Mouse (Mus musculus) lung, postnatal 25 days (tissue): ENCODE data around the gene Id3.
"Not testable (repeated sequence)": the region's sequence is repeated elsewhere in the genome, so short reads cannot be mapped to it uniquely, and the experiment has no call there.

Source experiments
- DNase-seq: peaks from one replicate; pipeline ENCODE4 v3.0.0; 2022; ENCODE audit warnings: low spot score

Gene Id3

GRCm38 (mm10) chr4:136143193-136143976 lies at the start of gene Id3:
Id3 (plus strand) TSS chr4:136143497.
- DNase-seq, result peak; percentile 97

- peak; percentile 26 for DNase-seq
Measured at GRCm38 (mm10) chr4:136094519-136095219, 48.6 kb upstream of the Id3 start.

- no peak for DNase-seq
Measured at GRCm38 (mm10) chr4:136095490-136096105, 47.7 kb upstream of the Id3 start.

- DNase-seq, result no peak
Measured at GRCm38 (mm10) chr4:136096446-136097113, 46.7 kb upstream of the Id3 start.

- no peak for DNase-seq
Measured at GRCm38 (mm10) chr4:136098446-136098845, 44.9 kb upstream of the Id3 start.

- DNase-seq, result no peak
Measured at GRCm38 (mm10) chr4:136100396-136101070, 42.8 kb upstream of the Id3 start.

- DNase-seq, result not testable (repeated sequence)
Measured at GRCm38 (mm10) chr4:136101753-136102152, 41.5 kb upstream of the Id3 start.

GRCm38 (mm10) chr4:136104590-136105337 lies 38.5 kb upstream of the Id3 start:
- peak; percentile 45 for DNase-seq

GRCm38 (mm10) chr4:136106880-136107301 lies 36.4 kb upstream of the Id3 start:
- DNase-seq, result no peak

GRCm38 (mm10) chr4:136109153-136109552 lies 34.1 kb upstream of the Id3 start:
- no peak for DNase-seq

GRCm38 (mm10) chr4:136109941-136110900 lies 33.1 kb upstream of the Id3 start:
- no peak for DNase-seq

GRCm38 (mm10) chr4:136112344-136112743 lies 31.0 kb upstream of the Id3 start:
- no peak for DNase-seq

GRCm38 (mm10) chr4:136114747-136115146 lies 28.6 kb upstream of the Id3 start:
- no peak for DNase-seq

- DNase-seq, result peak; percentile 84
Measured at GRCm38 (mm10) chr4:136117022-136117421, 26.3 kb upstream of the Id3 start.

- peak; percentile 47 for DNase-seq
Measured at GRCm38 (mm10) chr4:136120041-136120440, 23.3 kb upstream of the Id3 start.

GRCm38 (mm10) chr4:136121158-136121557 lies 22.1 kb upstream of the Id3 start:
- DNase-seq, result no peak

- DNase-seq, result no peak
Measured at GRCm38 (mm10) chr4:136121844-136122468, 21.3 kb upstream of the Id3 start.

- DNase-seq, result no peak
Measured at GRCm38 (mm10) chr4:136123111-136123791, 20.0 kb upstream of the Id3 start.

GRCm38 (mm10) chr4:136123792-136124161 lies 19.5 kb upstream of the Id3 start:
- no peak for DNase-seq
